Mouse (Mus musculus): ENCODE measurements at regions not wholly inside any gene's neighbourhood (a gene's known extent, or its start where the extent isn't known, plus 50 kb on each side); places are given as distances from the start of the nearest gene placed in this dataset.

- TF ChIP-seq MAX (IDR thresholded peaks at IDR 0.05; ENCODE audit: low read depth): no peak
- TF ChIP-seq E2F4 (IDR thresholded peaks at IDR 0.05; ENCODE audit: insufficient read depth): no peak
Observed at GRCm38 (mm10) chr3:132462348-132462959, 167.2 kb upstream of the Gimd1 start.
